Mouse (Mus musculus) midbrain, embryonic 12.5 days (tissue): Measurements from ENCODE around the gene Ppp1r12b. TPM values are rescaled to one million over a fixed set of nuclear protein-coding genes. Genes with fewer than 3 reads are reported as not detected.

Source experiments
- ATAC-seq: fragments of 200-750 bp; cut with Nextera tagmentation; 2 replicates; pipeline ENCODE4 v1.8.0; 2017; ENCODE audit warnings: low read depth, moderate TSS enrichment, moderate library complexity; ENCODE audit not compliant: low FRiP score
- H3K27ac ChIP-seq: fragments of 300-500 bp; sonication (generic); replicated peaks from 2 replicates; pipeline ENCODE4 v1.5.1; 2016; ENCODE audit warnings: mild to moderate bottlenecking
- H3K27me3 ChIP-seq: fragments of 300-500 bp; sonication (generic); 2 replicates; pipeline ENCODE4 v1.6.1; 2016; ENCODE audit warnings: mild to moderate bottlenecking
- H3K36me3 ChIP-seq: fragments of 300-500 bp; sonication (generic); 2 replicates; pipeline ENCODE4 v1.6.1; 2016
- H3K4me1 ChIP-seq: fragments of 300-500 bp; sonication (generic); 2 replicates; pipeline ENCODE4 v1.6.1; 2016
- H3K4me2 ChIP-seq: fragments of 300-500 bp; sonication (generic); replicated peaks from 2 replicates; pipeline ENCODE4 v1.6.1; 2016; ENCODE audit warnings: mild to moderate bottlenecking, moderate library complexity
- H3K4me3 ChIP-seq: fragments of 300-500 bp; sonication (generic); 2 replicates; pipeline ENCODE4 v1.5.1; 2016; ENCODE audit warnings: mild to moderate bottlenecking
- H3K9ac ChIP-seq: fragments of 300-500 bp; sonication (generic); replicated peaks from 2 replicates; pipeline ENCODE4 v1.6.1; 2016; ENCODE audit warnings: mild to moderate bottlenecking, moderate library complexity
- H3K9me3 ChIP-seq: fragments of 300-500 bp; sonication (generic); 2 replicates; pipeline ENCODE4 v1.6.1; 2016; ENCODE audit warnings: mild to moderate bottlenecking
- WGBS: fragments of 180-500 bp; shearing (Covaris S2); methylation state at CpG from one replicate; pipeline ENCODE4 v1.1.7; 2016; 5-methylcytosine and 5-hydroxymethylcytosine counted together
- polyA plus RNA-seq: library from polyadenylated mRNA; unstranded; fragments of >200 nt; fragmentation: Nextera tagmentation; extraction: Ambion mirVana; gene quantifications from 2 replicates; pipeline ENCODE4 v1.2.1, GENCODE M21; 2016

Ppp1r12b gene
- polyA plus RNA-seq, 1 experiment from 2014 or later, result 14.6 TPM

DNA sequence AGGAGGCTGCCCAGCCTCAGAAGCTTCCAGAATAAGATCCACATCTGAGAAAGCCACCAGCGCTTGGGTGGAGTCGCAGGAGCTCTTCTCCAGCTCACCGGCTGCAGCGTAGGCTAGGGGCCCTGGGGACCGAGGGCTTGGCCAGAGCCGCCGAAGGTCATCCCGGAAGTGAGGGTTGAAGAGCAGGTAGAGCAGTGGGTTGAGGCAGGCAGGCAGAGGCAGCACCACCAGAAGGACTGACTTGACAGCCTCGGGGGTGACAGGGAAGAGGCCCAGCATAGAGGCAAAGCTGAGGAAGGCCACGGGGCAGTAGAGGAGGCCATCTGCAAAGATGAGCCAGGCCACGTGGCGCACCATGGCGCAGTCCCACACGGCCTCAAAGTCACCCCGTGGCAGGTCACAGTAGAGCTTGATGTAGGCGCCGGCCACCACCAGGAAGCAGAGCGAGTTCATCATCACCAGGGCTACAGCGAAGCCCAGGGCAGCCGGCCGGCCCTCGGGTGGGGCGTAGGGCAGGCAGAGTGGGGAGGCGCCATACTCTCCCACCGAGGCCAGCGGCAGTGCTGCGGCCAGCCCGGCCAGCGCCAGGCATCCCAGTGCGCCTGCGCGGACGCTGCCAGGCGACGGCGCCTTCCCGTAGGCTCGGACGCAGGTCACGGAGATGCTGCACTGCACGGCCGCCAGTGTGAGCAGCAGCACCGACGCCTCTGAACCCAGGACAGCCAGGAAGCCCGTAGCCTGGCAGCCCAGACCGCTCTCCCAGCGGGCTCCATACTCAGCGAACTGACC lies 31.6 kb upstream of the Ppp1r12b start:
- H3K4me1 ChIP-seq, result peaks cover 8% of the 10 kb centered on the region
- H3K27ac ChIP-seq, result no peak overlapping the region
- H3K4me3 ChIP-seq, result peak overlapping the region; percentile 48
- peak overlapping the region; percentile 86 for H3K4me2 ChIP-seq
- no peaks in the 10 kb centered on the region for H3K36me3 ChIP-seq
- peak overlapping the region; percentile 64 for H3K9ac ChIP-seq
- 31% methylated on average over 48 of the region's 48 CpGs for WGBS
- H3K27me3 ChIP-seq, result peaks cover 35% of the 10 kb centered on the region
- no peaks in the 10 kb centered on the region for H3K9me3 ChIP-seq
- ATAC-seq, result peak; percentile 87

DNA sequence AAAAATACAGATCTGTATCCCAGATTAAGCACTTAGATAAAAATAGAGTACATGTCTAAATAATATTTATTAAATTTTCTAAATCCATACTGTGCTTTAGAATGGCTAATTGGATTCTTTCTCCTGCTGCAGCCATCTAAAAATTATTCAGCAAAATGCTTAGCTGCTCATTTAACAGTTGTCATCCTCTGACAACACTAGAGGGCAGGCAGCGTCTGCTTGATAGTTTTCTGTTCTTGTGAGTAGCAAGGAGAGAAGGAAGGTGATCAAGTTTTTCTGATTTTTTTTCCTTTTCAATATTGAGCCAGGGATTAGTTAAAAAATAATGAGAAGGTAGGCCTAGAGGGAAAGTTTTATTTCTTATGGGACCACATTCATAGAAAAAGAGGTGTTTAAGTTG lies 17.2 kb upstream of the Ppp1r12b start:
- Histone ChIP-seq H3K9me3 (no peaks in the 10 kb centered on the region), H3K4me2 (no peak overlapping the region), H3K27ac (no peak overlapping the region), H3K4me1 (no peaks in the 10 kb centered on the region), H3K9ac (no peak overlapping the region), H3K4me3 (no peak overlapping the region), H3K27me3 (no peaks in the 10 kb centered on the region), H3K36me3 (peaks cover 31% of the 10 kb centered on the region)
- no peak for ATAC-seq
- WGBS, result 76% methylated on average over 1 of the region's 1 CpGs

DNA sequence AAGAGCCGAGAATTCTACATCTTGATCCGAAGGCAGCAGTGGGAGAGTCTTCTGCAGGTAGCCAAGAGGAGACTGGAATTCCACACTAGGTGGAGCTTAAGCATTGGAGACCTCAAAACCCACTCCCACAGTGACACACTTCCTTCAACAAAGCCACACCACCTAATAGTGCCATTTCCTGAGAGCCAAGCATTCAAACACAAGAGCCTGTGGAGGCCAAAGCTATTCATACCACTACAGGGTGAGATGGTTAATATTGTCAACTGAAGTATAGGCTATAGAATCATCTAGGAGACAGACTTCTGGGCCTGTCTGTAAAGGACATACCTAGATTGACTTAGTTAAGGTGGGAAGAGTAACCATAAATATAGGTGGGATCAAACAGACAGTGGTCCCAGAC lies 9.7 kb upstream of the Ppp1r12b start:
- H3K4me2 ChIP-seq, result no peak overlapping the region
- H3K9me3 ChIP-seq, result no peaks in the 10 kb centered on the region
- peaks cover 8% of the 10 kb centered on the region for H3K27me3 ChIP-seq
- H3K4me1 ChIP-seq, result peaks cover 17% of the 10 kb centered on the region
- WGBS, result 91% methylated on average over 2 of the region's 2 CpGs
- ATAC-seq, result no peak
- no peak overlapping the region for H3K4me3 ChIP-seq
- no peak overlapping the region for H3K9ac ChIP-seq
- peaks cover 23% of the 10 kb centered on the region for H3K36me3 ChIP-seq
- H3K27ac ChIP-seq, result no peak overlapping the region

DNA sequence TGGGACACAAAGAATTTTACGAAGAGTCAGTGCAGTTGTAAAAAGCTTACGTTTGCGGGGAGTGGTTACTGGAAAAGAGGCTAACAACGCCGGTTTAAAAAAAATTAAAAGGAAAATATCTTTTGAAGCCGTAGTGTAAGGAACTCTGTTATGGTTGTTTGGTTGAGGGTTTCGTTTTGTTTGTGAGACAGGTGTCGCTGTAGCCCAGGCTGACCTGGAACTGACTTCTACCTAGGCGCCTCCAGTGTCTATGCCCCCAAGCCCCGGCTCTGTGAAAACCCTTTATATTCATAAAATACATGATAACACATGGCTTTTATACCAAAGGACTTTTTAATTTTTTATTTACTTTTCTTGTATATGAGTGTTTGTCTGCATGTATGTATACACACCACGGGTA lies 7.1 kb upstream of the Ppp1r12b start:
- Histone ChIP-seq H3K4me3 (peak overlapping the region; percentile 55), H3K4me1 (peaks cover 17% of the 10 kb centered on the region), H3K9ac (peak overlapping the region; percentile 48), H3K4me2 (peak overlapping the region; percentile 69), H3K9me3 (no peaks in the 10 kb centered on the region), H3K27ac (no peak overlapping the region), H3K27me3 (peaks cover 8% of the 10 kb centered on the region), H3K36me3 (peaks cover 7% of the 10 kb centered on the region; the same call in 1 of the 2 replicates)
- WGBS, result 4% methylated on average over 11 of the region's 11 CpGs
- peak; percentile 61; the same call in 1 of the 2 replicates for ATAC-seq

DNA sequence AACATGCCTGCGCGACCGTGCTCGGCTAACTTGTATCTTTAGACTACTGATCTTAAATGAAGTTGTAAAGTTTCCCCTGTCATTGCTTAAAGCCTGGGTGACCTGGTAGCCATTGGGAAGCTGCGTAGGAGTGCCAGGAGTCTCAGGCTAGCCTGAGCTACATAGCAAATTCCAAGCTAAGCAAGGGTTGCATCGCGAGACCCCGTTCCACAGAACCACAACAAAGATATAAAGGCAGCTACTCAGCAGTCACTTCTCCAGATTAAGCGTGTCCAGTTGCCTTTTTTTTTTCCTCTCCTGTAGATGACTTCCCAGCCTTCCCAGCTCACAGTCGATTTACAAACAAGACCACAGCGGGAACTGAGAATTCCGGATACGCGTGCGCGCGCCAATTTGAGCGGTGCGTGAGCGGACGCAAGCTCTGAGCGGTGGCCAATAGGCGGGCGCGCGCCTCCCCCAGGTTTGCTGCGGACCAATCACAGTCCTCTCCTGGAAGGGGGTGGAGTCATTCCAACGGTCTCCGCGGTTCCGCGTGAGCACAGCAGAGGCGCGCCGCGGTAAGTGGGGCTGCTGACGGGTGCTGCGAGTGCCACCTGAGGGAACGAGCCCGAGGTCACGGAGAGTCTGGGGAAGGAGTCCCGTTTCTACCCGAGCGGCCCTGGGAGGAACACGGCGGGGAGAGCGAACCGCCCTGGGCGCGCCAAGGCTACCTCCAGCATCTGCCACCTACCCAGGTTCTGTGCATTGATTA lies 6.5 kb upstream of the Ppp1r12b start, which contains the start of gene Ube2t:
Gene Ube2t, plus strand, starts transcription at position 513 of the 751 bp plus-strand sequence.
- Histone ChIP-seq H3K9ac (peak within 1 kb of the TSS; percentile 48), H3K9me3 (no peaks in the 10 kb centered on the region), H3K27ac (no peak within 1 kb of the TSS), H3K36me3 (0 out of 2 replicates have a peak, but pooled peaks cover 4% of the 10 kb centered on the region), H3K27me3 (peaks cover 8% of the 10 kb centered on the region), H3K4me1 (peaks cover 17% of the 10 kb centered on the region), H3K4me2 (peak within 1 kb of the TSS; percentile 69), H3K4me3 (peak within 1 kb of the TSS; percentile 55)
- peak; percentile 99 for ATAC-seq
- WGBS, result 3% methylated on average over 47 of the region's 50 CpGs

DNA sequence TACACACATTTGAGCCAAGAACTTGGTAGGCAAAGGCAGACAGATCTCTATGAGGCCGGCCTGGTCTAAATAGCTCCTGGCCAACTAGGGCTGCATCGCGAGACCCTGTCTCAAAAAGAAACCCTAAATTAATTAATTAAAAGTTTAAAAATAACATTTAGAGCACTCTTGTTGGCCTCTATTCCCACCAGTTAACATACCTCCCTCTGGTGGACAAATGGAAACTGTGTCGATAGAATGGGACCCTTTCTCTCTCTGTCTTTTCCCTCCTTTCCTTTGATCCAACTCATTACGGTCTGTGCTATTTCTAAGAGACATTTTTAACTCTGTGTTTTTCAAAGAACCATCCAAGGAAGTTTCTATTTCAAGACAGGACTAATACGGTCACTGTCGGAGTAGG lies 4.9 kb upstream of the Ppp1r12b start:
- Histone ChIP-seq H3K27me3 (peaks cover 8% of the 10 kb centered on the region), H3K4me2 (no peak overlapping the region), H3K9ac (no peak overlapping the region), H3K4me3 (no peak overlapping the region), H3K36me3 (0 out of 2 replicates have a peak, but pooled peaks cover 3% of the 10 kb centered on the region), H3K4me1 (peaks cover 17% of the 10 kb centered on the region), H3K27ac (no peak overlapping the region), H3K9me3 (no peaks in the 10 kb centered on the region)
- WGBS, result 62% methylated on average over 7 of the region's 7 CpGs
- ATAC-seq, result no peak

DNA sequence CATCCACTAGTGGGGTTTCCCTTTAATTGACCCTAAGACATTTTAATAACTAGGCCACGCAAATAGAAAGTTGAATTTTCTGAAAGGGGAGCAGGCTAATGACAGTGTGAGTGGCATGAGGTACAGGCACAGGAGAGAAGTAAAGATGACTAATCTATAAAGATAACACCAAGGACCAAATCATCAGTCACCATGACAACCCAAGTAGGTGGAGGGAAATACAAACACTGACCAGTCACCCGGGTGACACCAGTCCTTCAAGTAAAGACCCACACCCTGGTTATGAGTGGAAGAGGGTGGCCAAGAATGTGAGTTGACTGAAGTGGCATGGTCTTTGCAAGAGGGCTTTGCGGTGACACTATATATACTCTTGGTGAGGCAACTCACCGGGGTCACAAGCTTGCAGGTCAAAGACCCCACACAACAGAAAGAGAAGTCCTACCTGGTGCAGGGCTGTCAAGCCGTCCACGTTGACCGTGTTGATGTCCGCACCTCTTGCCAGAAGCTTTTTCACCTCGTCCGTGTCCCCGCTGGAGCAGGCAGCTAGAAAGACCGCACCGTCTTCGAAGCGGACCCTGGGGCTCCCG lies 599 bp downstream of the Ppp1r12b start:
- peak overlapping the region; percentile 93 for H3K27ac ChIP-seq
- peak overlapping the region; percentile 85 for H3K4me2 ChIP-seq
- peak overlapping the region; percentile 82 for H3K4me3 ChIP-seq
- peak overlapping the region; percentile 88 for H3K9ac ChIP-seq
- H3K9me3 ChIP-seq, result no peaks in the 10 kb centered on the region
- WGBS, result 5% methylated on average over 16 of the region's 16 CpGs
- H3K4me1 ChIP-seq, result peaks cover 13% of the 10 kb centered on the region
- H3K27me3 ChIP-seq, result no peaks in the 10 kb centered on the region; the same call in 1 of the 2 replicates
- no peaks in the 10 kb centered on the region for H3K36me3 ChIP-seq
- ATAC-seq, result peak; percentile 58

DNA sequence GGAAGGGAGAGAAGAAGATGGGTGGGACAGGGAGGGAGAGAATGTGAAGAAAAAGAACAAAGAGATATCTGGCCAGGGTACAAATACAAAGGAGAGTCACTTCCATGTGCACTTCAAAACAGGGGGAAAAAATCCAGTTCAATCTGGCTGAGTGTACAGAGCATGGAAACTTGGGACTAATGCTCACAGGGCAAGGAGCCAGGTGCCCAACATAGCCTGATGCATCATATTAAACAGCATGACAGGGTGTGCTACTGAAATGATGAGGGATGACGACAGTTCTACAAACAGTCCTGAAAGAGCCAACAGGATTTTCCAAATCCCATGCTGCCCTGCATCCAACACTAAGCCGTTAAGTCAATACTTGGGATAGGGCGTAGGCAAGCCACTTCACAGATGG lies 5.8 kb downstream of the Ppp1r12b start:
- Histone ChIP-seq H3K27me3 (no peaks in the 10 kb centered on the region), H3K36me3 (no peaks in the 10 kb centered on the region), H3K9ac (no peak overlapping the region), H3K9me3 (no peaks in the 10 kb centered on the region), H3K27ac (no peak overlapping the region), H3K4me3 (no peak overlapping the region), H3K4me1 (peaks cover 9% of the 10 kb centered on the region), H3K4me2 (no peak overlapping the region)
- ATAC-seq, result no peak
- WGBS, result 79% methylated on average over 3 of the region's 3 CpGs

DNA sequence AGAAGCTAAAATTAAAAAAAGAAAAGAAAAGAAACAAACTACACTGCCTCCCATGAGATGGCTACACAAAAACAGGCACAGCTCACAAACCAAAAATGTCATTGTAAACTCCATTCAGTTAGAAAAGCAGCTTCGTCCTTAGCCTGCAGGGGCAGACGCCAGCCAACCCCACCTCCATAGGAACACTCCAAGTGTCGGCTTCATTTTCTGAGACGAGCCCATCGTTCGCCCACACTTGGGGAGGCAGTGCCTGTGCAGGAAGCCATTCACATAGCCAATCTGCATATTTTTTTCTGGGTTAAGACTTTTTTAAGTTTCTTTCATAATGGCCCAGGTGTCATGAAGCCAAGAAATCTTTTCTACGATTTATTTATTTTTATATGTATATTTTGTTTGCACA lies 8.2 kb downstream of the Ppp1r12b start:
- H3K4me2 ChIP-seq, result no peak overlapping the region

DNA sequence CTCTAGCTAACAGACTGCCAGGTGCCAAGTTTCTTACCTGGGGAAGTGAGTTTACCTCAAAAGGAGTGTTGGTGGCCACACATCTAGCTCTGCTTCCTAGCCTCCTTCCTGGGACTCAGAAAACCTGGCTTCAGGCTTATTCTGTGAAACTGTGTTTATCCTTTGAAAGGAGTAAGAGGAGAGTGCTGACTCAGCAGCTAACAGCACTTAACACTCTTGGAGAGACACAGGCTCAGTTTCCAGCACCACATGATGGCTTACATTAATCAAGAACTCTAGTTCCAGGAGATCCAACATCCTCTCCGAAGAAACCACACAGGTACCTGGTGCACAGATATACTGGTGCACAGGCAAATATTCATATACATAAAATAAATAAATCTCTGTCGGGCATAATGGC lies 12.8 kb downstream of the Ppp1r12b start:
- 89% methylated on average over 2 of the region's 2 CpGs for WGBS
- H3K27me3 ChIP-seq, result no peaks in the 10 kb centered on the region
- H3K36me3 ChIP-seq, result no peaks in the 10 kb centered on the region
- no peaks in the 10 kb centered on the region for H3K4me1 ChIP-seq
- H3K9me3 ChIP-seq, result no peaks in the 10 kb centered on the region
- H3K4me3 ChIP-seq, result no peak overlapping the region
- ATAC-seq, result no peak
- H3K27ac ChIP-seq, result no peak overlapping the region
- no peak overlapping the region for H3K9ac ChIP-seq
- no peak overlapping the region for H3K4me2 ChIP-seq

More for the DNA sequence above, 8.2 kb downstream of the Ppp1r12b start:
- H3K9ac ChIP-seq, result no peak overlapping the region
- no peak overlapping the region for H3K27ac ChIP-seq
- H3K27me3 ChIP-seq, result no peaks in the 10 kb centered on the region
- H3K9me3 ChIP-seq, result no peaks in the 10 kb centered on the region
- no peak overlapping the region for H3K4me3 ChIP-seq
- no peaks in the 10 kb centered on the region for H3K4me1 ChIP-seq
- no peaks in the 10 kb centered on the region for H3K36me3 ChIP-seq
- WGBS, result 89% methylated on average over 7 of the region's 7 CpGs
- ATAC-seq, result no peak

DNA sequence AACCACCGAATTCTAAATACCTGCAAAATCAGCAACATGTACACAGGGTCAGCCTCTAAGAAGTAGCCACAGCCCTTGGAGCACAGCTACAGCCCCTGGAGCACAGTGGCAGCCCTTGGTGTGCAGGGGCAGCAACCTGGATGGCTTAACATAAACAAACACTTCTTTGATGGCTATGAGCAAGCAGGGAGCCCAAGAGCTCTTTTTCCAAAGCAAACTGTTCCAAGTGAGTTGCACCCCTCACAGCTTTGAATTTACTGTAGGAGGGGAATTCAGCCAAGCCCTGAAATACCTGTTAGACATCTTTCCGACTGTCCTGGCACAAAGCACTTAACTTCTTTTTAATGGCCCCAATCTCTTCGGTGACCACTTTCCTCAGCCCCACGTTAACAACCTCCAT lies 14.9 kb downstream of the Ppp1r12b start:
- H3K27ac ChIP-seq, result no peak overlapping the region
- WGBS, result 81% methylated on average over 4 of the region's 4 CpGs
- no peak overlapping the region for H3K4me3 ChIP-seq
- no peak for ATAC-seq
- no peaks in the 10 kb centered on the region for H3K36me3 ChIP-seq
- no peaks in the 10 kb centered on the region for H3K9me3 ChIP-seq
- no peak overlapping the region for H3K9ac ChIP-seq
- H3K27me3 ChIP-seq, result no peaks in the 10 kb centered on the region
- H3K4me2 ChIP-seq, result no peak overlapping the region
- H3K4me1 ChIP-seq, result no peaks in the 10 kb centered on the region

DNA sequence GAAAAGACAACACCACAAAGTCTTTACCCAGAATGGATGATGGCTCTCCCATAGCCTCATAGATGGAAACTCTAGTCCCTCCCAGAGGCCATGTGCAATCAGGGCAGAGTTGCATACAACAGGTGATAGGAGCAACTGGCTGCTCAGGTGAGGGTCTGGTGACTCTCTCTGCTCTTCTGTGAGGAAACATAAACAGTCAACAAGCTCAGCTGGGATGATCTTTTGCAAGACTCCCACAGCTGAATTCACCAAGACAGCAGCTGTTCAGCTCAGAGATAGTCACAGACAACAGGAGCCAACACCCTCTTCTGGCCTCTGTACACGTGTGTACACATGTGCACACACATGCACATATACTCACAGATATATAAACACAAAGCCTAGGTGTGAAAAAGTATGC lies 17.5 kb downstream of the Ppp1r12b start:
- no peak for ATAC-seq
- WGBS, result 93% methylated on average over 1 of the region's 1 CpGs
- H3K27me3 ChIP-seq, result no peaks in the 10 kb centered on the region

More for the DNA sequence above, 17.5 kb downstream of the Ppp1r12b start:
- Histone ChIP-seq H3K4me1 (no peaks in the 10 kb centered on the region), H3K27ac (no peak overlapping the region), H3K36me3 (no peaks in the 10 kb centered on the region), H3K4me2 (no peak overlapping the region), H3K9me3 (no peaks in the 10 kb centered on the region), H3K9ac (no peak overlapping the region), H3K4me3 (no peak overlapping the region)
